Mouse (Mus musculus): ENCODE data around the gene Birc7. TPM values are rescaled to one million over a fixed set of nuclear protein-coding genes. Genes with fewer than 3 reads are reported as not detected.

The Birc7 gene
- 0.14 and 0.26 TPM in 2 replicates for polyA plus RNA-seq (2012; rRNA removed)

DNA sequence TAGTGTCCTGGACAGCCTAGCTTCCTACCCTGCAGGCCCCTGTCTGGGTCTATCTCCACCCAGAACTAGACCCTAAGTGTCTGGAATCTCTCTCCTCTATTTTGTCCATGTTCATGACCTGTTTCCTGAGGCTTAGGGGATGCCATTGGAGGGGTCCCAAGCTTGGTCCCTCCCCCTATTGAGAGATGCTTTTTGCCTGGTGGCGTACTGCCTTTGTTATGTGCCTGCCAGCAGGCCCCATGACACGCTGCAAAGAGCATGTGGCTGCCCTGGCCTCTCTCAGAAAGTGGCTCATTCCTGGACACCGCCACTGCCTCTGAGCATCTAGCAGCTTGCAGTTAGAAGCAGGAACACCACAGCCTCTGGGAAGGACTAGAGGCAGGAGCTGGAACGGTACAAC lies at the start of gene Birc7:
Gene Birc7, plus strand, starts transcription at position 301 of the 400 bp plus-strand sequence.
- no peak for DNase-seq (ENCODE audit: low read depth)
- TF ChIP-seq CTCF (IDR thresholded peaks at IDR 0.05; ENCODE audit: borderline replicate concordance, extremely low read depth, insufficient read depth, insufficient read length) (no peak), POLR2A (IDR thresholded peaks at IDR 0.05; ENCODE audit: borderline replicate concordance, extremely low read depth, insufficient read depth, insufficient read length, poor library complexity, severe bottlenecking) (no peak)

DNA sequence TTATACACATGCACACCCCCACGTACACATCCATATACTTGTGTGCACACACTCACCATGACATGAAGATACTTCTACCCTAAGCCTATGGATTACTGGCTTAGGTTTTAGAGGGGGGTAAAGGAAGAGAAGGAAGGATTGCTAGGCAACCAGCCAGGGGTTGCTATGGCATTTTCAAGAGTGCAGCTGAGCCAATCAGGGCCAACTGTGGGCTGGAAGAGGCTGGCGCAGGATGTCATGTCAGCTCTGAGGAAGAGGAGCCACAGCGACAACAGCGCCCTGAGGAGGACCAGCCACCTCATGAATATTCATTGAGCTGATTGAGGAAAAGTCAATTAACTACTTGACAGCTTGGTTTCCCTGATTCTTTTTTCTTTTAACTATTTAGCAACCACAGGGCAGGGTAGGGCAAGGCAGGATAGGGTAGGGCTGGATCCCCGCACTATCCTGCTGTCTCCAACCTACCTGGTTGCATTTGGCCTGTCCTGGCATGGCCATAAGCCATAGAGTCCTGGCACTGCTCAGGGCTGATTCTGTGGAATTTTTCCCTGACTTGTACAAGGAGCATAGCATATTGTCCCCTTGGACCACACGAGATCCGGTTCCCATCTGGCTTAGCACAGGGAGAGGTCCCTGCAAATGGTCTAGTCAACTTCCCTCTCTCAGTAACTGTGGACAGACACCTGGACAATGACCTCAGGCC lies 49.3 kb upstream of the Birc7 start:
- DNase-seq (ENCODE audit: low read depth) = peak; percentile 97
- TF ChIP-seq CTCF (IDR thresholded peaks at IDR 0.05; ENCODE audit: borderline replicate concordance, extremely low read depth, insufficient read depth, insufficient read length) (no peak), POLR2A (IDR thresholded peaks at IDR 0.05; ENCODE audit: borderline replicate concordance, extremely low read depth, insufficient read depth, insufficient read length, poor library complexity, severe bottlenecking) (no peak)

DNA sequence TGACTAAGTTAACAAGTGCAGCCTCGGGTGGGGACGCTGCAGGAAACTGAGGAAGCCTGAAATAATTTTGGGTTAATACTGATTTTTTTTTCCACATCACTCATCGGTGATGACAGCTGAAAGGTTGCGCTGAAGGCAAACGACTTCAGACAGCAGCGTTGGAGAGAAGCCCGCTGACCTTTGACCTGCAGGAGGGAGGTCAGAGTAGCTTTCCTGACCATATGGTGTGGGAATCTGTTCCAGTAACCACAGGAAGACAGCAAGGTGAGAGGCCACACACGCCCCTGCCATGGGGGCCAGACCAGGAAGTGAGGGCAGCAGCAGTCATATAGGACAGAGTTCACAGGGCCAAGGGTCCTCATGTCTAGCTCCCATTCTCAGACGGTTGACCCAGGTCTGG lies 47.5 kb upstream of the Birc7 start:
- DNase-seq (ENCODE audit: low read depth) = no peak
- TF ChIP-seq POLR2A (IDR thresholded peaks at IDR 0.05; ENCODE audit: borderline replicate concordance, extremely low read depth, insufficient read depth, insufficient read length, poor library complexity, severe bottlenecking) (no peak), CTCF (IDR thresholded peaks at IDR 0.05; ENCODE audit: borderline replicate concordance, extremely low read depth, insufficient read depth, insufficient read length) (no peak)

DNA sequence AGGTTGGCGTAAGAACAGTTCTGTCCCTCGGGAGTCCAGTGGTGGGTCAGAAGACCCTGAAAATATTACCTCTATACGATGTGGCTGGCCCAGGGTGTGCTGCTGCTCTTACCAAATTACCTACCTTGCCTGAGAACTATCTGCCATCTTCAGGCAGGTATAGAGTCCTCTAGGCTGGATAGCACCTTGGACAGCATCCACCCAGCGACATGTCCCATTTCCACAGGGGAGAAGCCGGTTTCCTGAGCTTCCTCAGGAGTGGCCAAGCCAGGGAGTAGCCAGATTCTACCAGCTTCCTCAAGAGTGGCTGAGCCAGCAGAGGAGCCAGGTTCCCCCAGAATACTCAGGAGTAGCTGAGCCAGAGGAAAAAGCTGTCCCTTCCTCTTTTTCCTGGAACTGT lies 43.6 kb upstream of the Birc7 start:
- TF ChIP-seq CTCF (IDR thresholded peaks at IDR 0.05; ENCODE audit: borderline replicate concordance, extremely low read depth, insufficient read depth, insufficient read length) (no peak), POLR2A (IDR thresholded peaks at IDR 0.05; ENCODE audit: borderline replicate concordance, extremely low read depth, insufficient read depth, insufficient read length, poor library complexity, severe bottlenecking) (no peak)

DNA sequence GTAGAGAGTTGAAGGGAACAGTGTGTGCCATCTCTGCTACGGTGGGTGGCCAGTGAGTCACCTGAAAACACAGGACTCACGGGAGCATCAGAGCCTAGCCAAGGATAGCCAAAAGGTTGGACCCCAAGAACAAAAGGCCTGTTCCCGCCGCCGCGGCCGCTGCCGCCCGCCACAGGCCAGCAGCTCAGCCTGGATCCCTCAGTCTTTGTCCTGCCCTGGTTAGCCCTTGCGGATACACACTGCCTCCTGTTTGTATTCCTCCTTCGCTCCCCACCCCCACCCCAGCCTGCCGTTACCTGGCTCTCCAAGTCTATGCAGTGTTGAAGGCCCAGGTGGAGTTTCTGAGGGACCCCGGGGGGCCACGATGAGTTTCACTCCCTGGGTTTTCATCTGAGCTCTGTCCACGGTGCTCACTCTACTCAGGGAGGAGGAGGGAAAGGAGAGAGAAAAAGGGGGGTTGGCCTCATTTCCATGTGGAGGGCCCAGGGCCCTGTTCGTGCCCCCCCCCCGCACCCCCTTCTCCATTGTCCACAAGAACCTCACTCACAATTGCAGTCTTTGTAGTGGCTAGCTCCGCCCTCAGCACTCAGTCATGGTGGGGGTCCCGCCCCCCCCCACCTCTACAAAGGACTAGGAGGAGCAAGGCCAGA lies 39.4 kb upstream of the Birc7 start:
- TF ChIP-seq CTCF (IDR thresholded peaks at IDR 0.05; ENCODE audit: borderline replicate concordance, extremely low read depth, insufficient read depth, insufficient read length) = no peak
- TF ChIP-seq POLR2A (IDR thresholded peaks at IDR 0.05; ENCODE audit: borderline replicate concordance, extremely low read depth, insufficient read depth, insufficient read length, poor library complexity, severe bottlenecking) = no peak
- peak; percentile 73 for DNase-seq (ENCODE audit: low read depth)

More for the DNA sequence above, 43.6 kb upstream of the Birc7 start:
- DNase-seq (ENCODE audit: low read depth) = no peak

DNA sequence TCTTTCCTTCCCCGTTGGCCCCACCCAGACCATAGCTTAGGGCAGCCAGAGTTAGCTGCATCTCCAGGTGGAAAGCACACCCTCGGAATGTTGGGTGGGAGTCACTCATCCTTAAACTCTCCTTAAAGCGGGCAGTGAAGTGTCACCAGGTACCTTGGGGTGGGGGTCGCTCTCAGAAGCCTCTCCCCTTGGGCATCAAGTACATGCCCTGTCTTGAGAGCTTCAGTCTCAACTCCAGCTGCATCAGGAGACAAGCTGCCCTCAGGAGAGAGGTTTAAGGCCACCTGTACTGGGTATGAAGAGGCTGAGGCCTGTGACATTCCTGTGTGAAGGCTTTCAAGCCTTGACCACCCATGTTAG lies 38.9 kb upstream of the Birc7 start:
- DNase-seq (ENCODE audit: low read depth) = no peak
- TF ChIP-seq CTCF (IDR thresholded peaks at IDR 0.05; ENCODE audit: borderline replicate concordance, extremely low read depth, insufficient read depth, insufficient read length) (no peak), POLR2A (IDR thresholded peaks at IDR 0.05; ENCODE audit: borderline replicate concordance, extremely low read depth, insufficient read depth, insufficient read length, poor library complexity, severe bottlenecking) (no peak)

DNA sequence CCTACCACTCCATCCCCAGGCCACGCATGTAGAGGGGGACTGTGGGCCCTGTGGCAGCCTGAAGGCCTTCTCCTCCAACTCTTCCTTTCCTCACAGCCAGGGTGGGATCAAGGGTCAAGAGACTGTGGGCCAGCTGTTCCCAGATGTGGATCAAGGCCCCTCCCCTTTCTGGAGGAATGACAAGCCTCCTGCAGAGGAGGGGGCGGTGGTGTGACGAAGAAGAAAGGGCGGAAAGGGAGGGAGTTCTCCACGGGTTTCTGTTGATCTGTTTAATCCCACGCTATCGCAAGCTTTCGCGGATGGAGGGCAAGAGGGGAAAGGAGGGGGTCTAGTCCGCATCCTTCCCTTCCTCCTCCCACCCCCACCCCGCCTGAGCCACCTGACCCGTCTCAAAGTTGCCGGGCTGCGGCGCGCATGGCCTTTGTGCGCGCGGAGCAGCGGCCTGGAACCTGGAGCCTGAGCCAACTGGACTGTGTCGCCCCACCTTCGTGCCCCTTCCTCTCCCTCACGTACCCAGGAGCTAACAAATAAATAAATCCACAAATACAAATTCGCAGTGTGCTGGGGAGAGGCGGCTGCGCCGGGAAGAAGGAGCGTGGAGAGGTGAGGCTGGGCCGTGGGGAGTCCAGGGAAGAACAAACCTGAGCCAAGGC lies 38.3 kb upstream of the Birc7 start:
- peak; percentile 79 for DNase-seq (ENCODE audit: low read depth)
- TF ChIP-seq CTCF (IDR thresholded peaks at IDR 0.05; ENCODE audit: borderline replicate concordance, extremely low read depth, insufficient read depth, insufficient read length) = no peak
- no peak for TF ChIP-seq POLR2A (IDR thresholded peaks at IDR 0.05; ENCODE audit: borderline replicate concordance, extremely low read depth, insufficient read depth, insufficient read length, poor library complexity, severe bottlenecking)

DNA sequence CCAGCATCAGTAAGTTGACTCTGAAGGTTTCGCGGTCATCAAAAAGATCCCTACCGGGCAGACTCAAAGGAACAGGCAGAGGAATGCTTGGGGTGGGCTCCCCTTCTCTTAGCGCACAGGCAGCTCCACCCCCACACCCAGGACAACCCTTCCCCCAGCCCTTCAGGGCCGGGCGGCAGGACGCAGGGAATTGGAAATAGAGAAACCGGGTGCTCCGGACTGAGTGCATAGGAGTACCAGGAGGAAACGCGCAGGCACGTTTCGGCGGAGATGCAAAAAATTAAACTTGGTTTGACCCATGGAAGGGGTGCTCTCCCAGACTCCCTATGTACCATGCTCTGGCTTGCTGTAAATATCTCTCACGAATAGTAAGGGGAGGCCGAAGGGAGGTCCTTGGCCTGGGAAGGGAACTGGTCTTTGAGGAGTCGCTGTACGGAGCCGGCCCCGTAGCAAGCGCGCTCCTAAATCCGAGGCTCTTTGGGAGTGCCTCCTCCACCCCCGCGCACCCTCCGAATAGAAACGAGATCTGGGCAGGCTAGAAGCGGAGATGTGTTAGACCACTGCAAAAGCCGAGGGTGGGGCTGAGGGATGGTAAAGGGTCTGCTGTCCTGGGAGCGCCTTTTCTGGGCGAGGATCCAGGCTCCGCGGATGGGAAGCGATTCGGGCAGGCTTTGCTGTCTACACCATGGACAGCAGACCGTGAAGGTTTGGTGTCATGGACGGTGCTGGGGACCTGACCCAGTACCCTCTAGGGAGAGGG lies 37.6 kb upstream of the Birc7 start:
- DNase-seq (ENCODE audit: low read depth) = peak; percentile 69
- TF ChIP-seq CTCF (IDR thresholded peaks at IDR 0.05; ENCODE audit: borderline replicate concordance, extremely low read depth, insufficient read depth, insufficient read length) = no peak
- TF ChIP-seq POLR2A (IDR thresholded peaks at IDR 0.05; ENCODE audit: borderline replicate concordance, extremely low read depth, insufficient read depth, insufficient read length, poor library complexity, severe bottlenecking) = no peak

DNA sequence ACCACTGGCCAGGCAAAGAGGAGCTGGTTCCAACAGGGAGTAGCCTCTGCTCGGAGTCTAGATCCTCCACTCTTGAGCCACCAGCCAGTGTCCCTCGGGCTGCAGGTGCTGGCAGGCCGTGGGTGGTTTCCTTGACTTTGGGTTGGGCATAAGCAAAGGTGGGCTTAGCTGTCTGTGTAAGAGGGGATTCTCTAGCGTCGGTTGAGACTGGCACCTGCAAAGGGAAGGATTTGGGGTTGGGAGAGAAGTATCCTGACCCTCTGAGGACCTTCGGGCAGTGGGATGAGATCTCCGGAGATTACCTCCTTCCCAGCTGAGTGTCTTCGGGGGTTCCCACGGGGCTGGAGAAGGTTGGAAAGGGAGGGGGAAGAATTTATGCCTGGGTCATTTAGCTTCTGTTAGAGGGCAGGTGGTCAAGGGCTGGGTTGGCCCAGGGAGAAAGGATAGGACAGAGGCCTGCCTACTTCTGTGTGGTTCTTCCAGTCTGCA lies 36.9 kb upstream of the Birc7 start:
- TF ChIP-seq CTCF (IDR thresholded peaks at IDR 0.05; ENCODE audit: borderline replicate concordance, extremely low read depth, insufficient read depth, insufficient read length) = no peak
- TF ChIP-seq POLR2A (IDR thresholded peaks at IDR 0.05; ENCODE audit: borderline replicate concordance, extremely low read depth, insufficient read depth, insufficient read length, poor library complexity, severe bottlenecking) = no peak
- no peak for DNase-seq (ENCODE audit: low read depth)

DNA sequence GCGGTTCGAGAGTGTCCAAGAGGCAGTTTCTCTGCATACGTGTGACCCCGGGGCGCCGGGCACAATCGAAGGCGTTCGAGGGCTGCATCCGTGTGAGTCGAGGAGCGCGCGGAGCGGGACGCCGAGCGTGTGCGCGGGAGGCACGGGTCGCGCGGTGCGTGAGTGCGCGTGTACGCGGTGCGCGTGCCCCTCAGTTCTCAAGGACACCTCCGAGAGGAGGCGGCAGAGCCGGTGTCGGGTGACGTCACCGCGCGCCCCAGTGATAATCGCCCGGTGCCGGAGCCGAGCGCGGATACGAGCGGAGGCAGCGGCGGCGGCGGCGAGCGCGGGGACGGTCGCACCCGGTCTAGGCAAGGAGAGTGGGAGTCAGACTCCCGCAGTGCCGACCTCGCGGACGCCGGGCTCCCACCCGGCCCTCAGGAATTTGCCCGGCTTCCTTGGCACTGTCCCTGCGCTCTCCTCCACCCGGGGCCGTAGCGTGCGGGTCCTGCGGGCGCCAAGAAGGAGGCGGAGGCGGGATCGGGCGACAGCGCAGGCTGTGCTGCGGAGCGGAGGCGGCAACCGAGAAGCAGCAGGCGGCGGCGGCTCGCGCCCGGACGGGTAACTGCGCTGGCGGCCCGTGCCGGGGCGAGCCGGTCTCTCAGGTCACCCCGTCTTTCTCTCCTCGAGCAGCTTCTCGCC lies 35.8 kb upstream of the Birc7 start:
- peak; percentile 92 for TF ChIP-seq POLR2A (IDR thresholded peaks at IDR 0.05; ENCODE audit: borderline replicate concordance, extremely low read depth, insufficient read depth, insufficient read length, poor library complexity, severe bottlenecking)
- no peak for TF ChIP-seq CTCF (IDR thresholded peaks at IDR 0.05; ENCODE audit: borderline replicate concordance, extremely low read depth, insufficient read depth, insufficient read length)

More for the DNA sequence above, 35.8 kb upstream of the Birc7 start:
- DNase-seq (ENCODE audit: low read depth) = peak; percentile 97
